Mouse (Mus musculus): ENCODE measurements at regions not wholly inside any gene's neighbourhood (a gene's known extent, or its start where the extent isn't known, plus 50 kb on each side); places are given as distances from the start of the nearest gene placed in this dataset.

GRCm38 (mm10) chr16:18705028-18705648 lies 71.5 kb upstream of the Cldn5 start:
- Histone ChIP-seq H3K36me3 (ENCODE audit: insufficient read depth, low read length) (no peaks in the 10 kb centered on the region), H3K27me3 (ENCODE audit: insufficient read depth, low read length) (peaks cover 2% of the 10 kb centered on the region; the same call in 1 of the 2 replicates), H3K4me1 (replicated peaks; ENCODE audit: low read depth, low read length) (peaks cover 35% of the 10 kb centered on the region), H3K4me3 (replicated peaks; ENCODE audit: low read length) (no peak overlapping the region), H3K9me3 (ENCODE audit: low read length) (no peaks in the 10 kb centered on the region)
- TF ChIP-seq CTCF (conservative IDR thresholded peaks at IDR 0.05; ENCODE audit: low read length) (no peak), POU5F1 (IDR thresholded peaks at IDR 0.05; ENCODE audit: borderline replicate concordance, low read length) (no peak), NANOG (IDR thresholded peaks at IDR 0.05; ENCODE audit: borderline replicate concordance, low read length) (no peak)

GRCm38 (mm10) chr16:18711637-18712125 lies 65.0 kb upstream of the Cldn5 start:
- Histone ChIP-seq H3K27me3 (ENCODE audit: insufficient read depth, low read length) (no peaks in the 10 kb centered on the region), H3K4me1 (replicated peaks; ENCODE audit: low read depth, low read length) (peaks cover 35% of the 10 kb centered on the region), H3K36me3 (ENCODE audit: insufficient read depth, low read length) (no peaks in the 10 kb centered on the region), H3K9me3 (ENCODE audit: low read length) (no peaks in the 10 kb centered on the region), H3K4me3 (replicated peaks; ENCODE audit: low read length) (no peak overlapping the region)
- TF ChIP-seq NANOG (IDR thresholded peaks at IDR 0.05; ENCODE audit: borderline replicate concordance, low read length) (no peak), POU5F1 (IDR thresholded peaks at IDR 0.05; ENCODE audit: borderline replicate concordance, low read length) (no peak)

DNA sequence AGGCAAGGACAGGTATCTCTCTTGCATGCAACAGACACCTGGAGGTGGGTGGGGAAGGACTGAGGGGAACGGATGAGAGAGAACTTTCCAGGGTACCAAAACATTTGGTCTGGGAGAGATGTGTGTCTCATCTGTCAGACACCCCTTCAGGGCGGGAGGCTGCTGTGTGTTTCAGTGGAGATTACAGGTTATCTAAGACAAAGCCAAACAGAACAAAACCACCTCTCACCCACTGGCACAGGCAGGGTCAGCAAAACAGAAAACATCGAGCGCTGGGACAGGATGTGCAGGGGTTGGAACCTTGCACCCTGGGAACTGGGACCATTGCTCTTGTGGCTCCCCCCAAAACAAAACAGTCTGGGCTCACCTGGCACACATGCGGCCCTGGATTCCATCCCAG lies 63.6 kb upstream of the Cldn5 start:
- Histone ChIP-seq H3K9me3 (ENCODE audit: low read length) (no peaks in the 10 kb centered on the region), H3K4me1 (replicated peaks; ENCODE audit: low read depth, low read length) (peaks cover 46% of the 10 kb centered on the region), H3K4me3 (replicated peaks; ENCODE audit: low read length) (no peak overlapping the region), H3K36me3 (ENCODE audit: insufficient read depth, low read length) (no peaks in the 10 kb centered on the region), H3K27me3 (ENCODE audit: insufficient read depth, low read length) (no peaks in the 10 kb centered on the region)
- TF ChIP-seq CTCF (conservative IDR thresholded peaks at IDR 0.05; ENCODE audit: low read length) (no peak), POU5F1 (IDR thresholded peaks at IDR 0.05; ENCODE audit: borderline replicate concordance, low read length) (no peak), NANOG (IDR thresholded peaks at IDR 0.05; ENCODE audit: borderline replicate concordance, low read length) (no peak)

DNA sequence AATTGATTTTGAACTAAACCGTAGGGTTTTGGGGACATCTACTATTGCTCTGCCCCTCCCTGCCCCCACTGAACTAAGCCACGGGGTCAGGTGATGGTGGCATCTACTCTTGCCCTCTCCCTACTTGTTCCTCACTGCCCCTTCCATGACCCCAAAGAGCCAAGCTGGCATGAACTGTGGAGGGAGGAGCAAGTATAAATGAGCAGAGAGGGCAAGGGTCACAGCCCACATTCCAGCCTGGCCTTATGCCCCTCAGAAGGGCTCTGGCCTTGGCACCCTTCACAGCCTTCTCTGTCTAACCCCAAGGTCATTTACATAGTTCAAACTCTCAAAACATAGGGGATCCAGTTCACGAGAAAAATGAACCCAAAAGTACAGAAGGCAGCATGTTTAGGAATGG lies 61.3 kb upstream of the Cldn5 start:
- no peaks in the 10 kb centered on the region for H3K9me3 ChIP-seq (ENCODE audit: low read length)
- no peaks in the 10 kb centered on the region for H3K27me3 ChIP-seq (ENCODE audit: insufficient read depth, low read length)
- no peaks in the 10 kb centered on the region for H3K36me3 ChIP-seq (ENCODE audit: insufficient read depth, low read length)
- H3K4me1 ChIP-seq (replicated peaks; ENCODE audit: low read depth, low read length), result peaks cover 46% of the 10 kb centered on the region
- TF ChIP-seq NANOG (IDR thresholded peaks at IDR 0.05; ENCODE audit: borderline replicate concordance, low read length), result no peak
- no peak for TF ChIP-seq POU5F1 (IDR thresholded peaks at IDR 0.05; ENCODE audit: borderline replicate concordance, low read length)
- TF ChIP-seq CTCF (conservative IDR thresholded peaks at IDR 0.05; ENCODE audit: low read length), result no peak
- no peak overlapping the region for H3K4me3 ChIP-seq (replicated peaks; ENCODE audit: low read length)

GRCm38 (mm10) chr16:18718040-18718439 lies 58.6 kb upstream of the Cldn5 start:
- Histone ChIP-seq H3K27me3 (ENCODE audit: insufficient read depth, low read length) (no peaks in the 10 kb centered on the region), H3K4me1 (replicated peaks; ENCODE audit: low read depth, low read length) (peaks cover 55% of the 10 kb centered on the region), H3K36me3 (ENCODE audit: insufficient read depth, low read length) (no peaks in the 10 kb centered on the region), H3K9me3 (ENCODE audit: low read length) (no peaks in the 10 kb centered on the region), H3K4me3 (replicated peaks; ENCODE audit: low read length) (no peak overlapping the region)
- no peak for TF ChIP-seq CTCF (conservative IDR thresholded peaks at IDR 0.05; ENCODE audit: low read length)
- no peak for TF ChIP-seq POU5F1 (IDR thresholded peaks at IDR 0.05; ENCODE audit: borderline replicate concordance, low read length)
- no peak for TF ChIP-seq NANOG (IDR thresholded peaks at IDR 0.05; ENCODE audit: borderline replicate concordance, low read length)

- no peaks in the 10 kb centered on the region for H3K36me3 ChIP-seq (ENCODE audit: insufficient read depth, low read length)
- no peak overlapping the region for H3K4me3 ChIP-seq (replicated peaks; ENCODE audit: low read length)
- H3K9me3 ChIP-seq (ENCODE audit: low read length), result no peaks in the 10 kb centered on the region
- TF ChIP-seq CTCF (conservative IDR thresholded peaks at IDR 0.05; ENCODE audit: low read length) (no peak), NANOG (IDR thresholded peaks at IDR 0.05; ENCODE audit: borderline replicate concordance, low read length) (no peak), POU5F1 (IDR thresholded peaks at IDR 0.05; ENCODE audit: borderline replicate concordance, low read length) (no peak)
- no peaks in the 10 kb centered on the region for H3K27me3 ChIP-seq (ENCODE audit: insufficient read depth, low read length)
- H3K4me1 ChIP-seq (replicated peaks; ENCODE audit: low read depth, low read length), result peaks cover 63% of the 10 kb centered on the region
These were observed 56.0 kb upstream of the Cldn5 start for GRCm38 (mm10) chr16:18720433-18721233.

DNA sequence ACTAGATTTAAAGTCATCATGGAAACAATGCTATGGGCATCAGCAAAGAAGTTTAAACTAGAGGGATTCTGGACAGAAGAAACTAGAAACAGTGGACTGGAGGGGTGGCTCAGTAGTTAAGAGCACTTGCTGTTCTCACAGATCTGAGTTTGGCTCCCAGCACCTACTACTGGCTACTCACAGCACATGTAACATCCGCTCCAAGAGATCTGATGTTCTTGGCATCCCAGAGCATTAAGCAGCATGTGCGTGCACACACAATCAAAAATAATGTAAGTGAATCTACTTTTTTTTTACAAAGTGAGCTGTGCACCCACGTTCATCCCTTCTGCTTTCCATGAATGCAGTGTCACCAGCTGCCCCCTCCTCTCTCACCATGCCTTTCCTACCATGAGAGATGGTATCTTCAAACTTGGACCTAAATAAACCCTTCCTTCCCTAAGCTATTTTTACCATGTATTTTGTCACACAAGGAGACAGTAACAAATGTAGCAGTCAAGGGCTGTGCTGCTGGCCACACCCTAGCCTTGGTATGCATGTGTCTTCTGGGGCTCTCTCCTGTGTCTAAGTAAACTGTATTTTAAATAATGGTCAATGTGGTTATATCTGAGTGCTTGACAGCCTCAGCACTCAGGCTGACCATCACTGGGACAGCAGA lies 53.3 kb upstream of the Cldn5 start:
- peaks cover 65% of the 10 kb centered on the region for H3K4me1 ChIP-seq (replicated peaks; ENCODE audit: low read depth, low read length)
- H3K9me3 ChIP-seq (ENCODE audit: low read length), result no peaks in the 10 kb centered on the region
- H3K27me3 ChIP-seq (ENCODE audit: insufficient read depth, low read length), result no peaks in the 10 kb centered on the region
- no peak overlapping the region for H3K4me3 ChIP-seq (replicated peaks; ENCODE audit: low read length)
- TF ChIP-seq CTCF (conservative IDR thresholded peaks at IDR 0.05; ENCODE audit: low read length), result no peak
- no peak for TF ChIP-seq POU5F1 (IDR thresholded peaks at IDR 0.05; ENCODE audit: borderline replicate concordance, low read length)
- no peak for TF ChIP-seq NANOG (IDR thresholded peaks at IDR 0.05; ENCODE audit: borderline replicate concordance, low read length)
- H3K36me3 ChIP-seq (ENCODE audit: insufficient read depth, low read length), result no peaks in the 10 kb centered on the region

DNA sequence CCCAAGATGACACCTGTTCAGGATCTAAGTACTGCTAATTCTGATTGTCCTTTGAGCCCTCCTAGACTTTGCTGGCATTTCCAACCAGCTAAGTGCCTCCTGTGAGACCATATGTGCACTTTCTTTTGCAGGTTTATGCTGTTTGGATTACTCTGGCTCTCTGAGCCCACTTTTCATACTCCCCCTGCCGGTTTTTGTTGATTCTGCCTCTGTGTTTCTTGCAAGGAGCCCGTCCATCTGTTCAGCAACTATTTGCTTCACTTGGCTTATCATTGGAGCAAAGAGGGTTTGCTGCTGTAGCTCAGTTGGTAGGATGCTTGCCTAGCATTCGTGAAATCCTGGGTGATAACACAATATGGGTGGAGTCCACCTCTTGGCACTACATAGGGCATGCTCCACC lies 52.8 kb upstream of the Cldn5 start:
- no peaks in the 10 kb centered on the region for H3K36me3 ChIP-seq (ENCODE audit: insufficient read depth, low read length)
- TF ChIP-seq CTCF (conservative IDR thresholded peaks at IDR 0.05; ENCODE audit: low read length) (peak; percentile 27; the same call in 1 of the 2 replicates), POU5F1 (IDR thresholded peaks at IDR 0.05; ENCODE audit: borderline replicate concordance, low read length) (no peak)
- H3K4me3 ChIP-seq (replicated peaks; ENCODE audit: low read length), result 0 out of 2 replicates have a peak overlapping the region, but pooled peaks have one; percentile 10
- peaks cover 70% of the 10 kb centered on the region for H3K4me1 ChIP-seq (replicated peaks; ENCODE audit: low read depth, low read length)
- no peaks in the 10 kb centered on the region for H3K9me3 ChIP-seq (ENCODE audit: low read length)
- no peaks in the 10 kb centered on the region for H3K27me3 ChIP-seq (ENCODE audit: insufficient read depth, low read length)
